Mouse (Mus musculus) hindbrain, embryonic 11.5 days (tissue): ENCODE data around the gene Ids. TPM values are rescaled to one million over a fixed set of nuclear protein-coding genes. Genes with fewer than 3 reads are reported as not detected.

Experiments
- polyA plus RNA-seq: library from polyadenylated mRNA; unstranded; fragments of >200 nt; fragmentation: Nextera tagmentation; extraction: Ambion mirVana; gene quantifications from 2 replicates; pipeline ENCODE4 v1.2.1, GENCODE M21; 2014

Gene Ids
- polyA plus RNA-seq, 1 experiment from 2014 or later = 5.0 TPM

Other genes starting within 250 kb of the Ids start
- gene 1110012L19Rik, start 20.8 kb upstream of the Ids start, polyA plus RNA-seq = 30.4 TPM in 2 replicates
- gene Tmem185a, start 112.1 kb upstream of the Ids start, polyA plus RNA-seq = 48.5 and 57.0 TPM in 2 replicates